Mouse (Mus musculus): ENCODE results near the gene Vwf. TPM values are rescaled to one million over a fixed set of nuclear protein-coding genes. Genes with fewer than 3 reads are reported as not detected.

The Vwf gene
- polyA plus RNA-seq, 1 experiment = 1.2 TPM

DNA sequence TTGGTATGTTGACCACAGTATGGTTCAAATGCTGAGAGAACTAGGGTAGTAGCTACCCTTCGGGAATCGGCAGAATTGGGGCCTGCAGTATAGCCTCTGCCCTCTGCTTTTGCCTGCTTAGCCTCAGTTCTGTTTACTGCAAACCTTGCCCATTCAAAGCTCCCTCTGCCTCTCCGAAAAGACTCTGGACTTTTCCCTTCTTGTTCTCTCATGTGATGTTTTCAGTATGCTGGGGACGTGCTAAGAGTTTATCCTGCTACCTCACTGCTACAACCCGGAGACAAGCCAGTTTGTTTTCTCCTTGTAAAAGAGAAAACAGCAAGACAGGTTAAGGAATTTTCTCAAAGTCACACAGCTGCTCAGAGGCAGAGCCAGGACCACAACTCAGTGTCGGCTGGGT, 46.0 kb downstream of the Vwf start:
- no peaks in the 10 kb centered on the region for H3K79me2 ChIP-seq (ENCODE audit: control insufficient read depth, insufficient read depth)
- no peak for TF ChIP-seq POLR2AphosphoS2 (IDR thresholded peaks at IDR 0.05; ENCODE audit: insufficient read length, low read depth)
- TF ChIP-seq TCF12 (IDR thresholded peaks at IDR 0.05; ENCODE audit: insufficient read depth, poor library complexity, severe bottlenecking) = no peak
- no peak for TF ChIP-seq TCF3 (IDR thresholded peaks at IDR 0.05; ENCODE audit: insufficient read length, low read depth)
- no peak for TF ChIP-seq POLR2A (IDR thresholded peaks at IDR 0.05; ENCODE audit: insufficient read length, low read depth)
- TF ChIP-seq MYOG (IDR thresholded peaks at IDR 0.05; ENCODE audit: control insufficient read depth in 1 of 3, insufficient read depth in 1 of 3, insufficient read length in 2 of 3, low read depth in 2 of 3) = no peak
- no peak for TF ChIP-seq E2F4 (IDR thresholded peaks at IDR 0.05; ENCODE audit: insufficient read depth)
- TF ChIP-seq MAX (IDR thresholded peaks at IDR 0.05; ENCODE audit: low read depth) = no peak
- no peak for TF ChIP-seq REST (IDR thresholded peaks at IDR 0.05; ENCODE audit: insufficient read depth, insufficient read length)
- TF ChIP-seq SRF (IDR thresholded peaks at IDR 0.05; ENCODE audit: control insufficient read depth, insufficient read length, low read depth) = no peak
- TF ChIP-seq MYOD1 (IDR thresholded peaks at IDR 0.05; ENCODE audit: control insufficient read depth in 1 of 3, insufficient read length in 2 of 3, low read depth in 2 of 3) = no peak
- no peak for TF ChIP-seq USF1 (IDR thresholded peaks at IDR 0.05; ENCODE audit: low read depth)
- TF ChIP-seq CEBPB (IDR thresholded peaks at IDR 0.05; ENCODE audit: insufficient read depth, poor library complexity, severe bottlenecking) = no peak
- H3K36me3 ChIP-seq (ENCODE audit: control insufficient read depth, insufficient read depth) = no peaks in the 10 kb centered on the region
- H3K4me3 ChIP-seq = no peak overlapping the region
- H3K27me3 ChIP-seq (ENCODE audit: control insufficient read depth, insufficient read depth, insufficient read length) = peaks cover 8% of the 10 kb centered on the region
- H3ac ChIP-seq (ENCODE audit: control insufficient read depth, insufficient read length) = no peak overlapping the region
- peak overlapping the region; percentile 7 for H3K4me2 ChIP-seq (ENCODE audit: low read depth)

DNA sequence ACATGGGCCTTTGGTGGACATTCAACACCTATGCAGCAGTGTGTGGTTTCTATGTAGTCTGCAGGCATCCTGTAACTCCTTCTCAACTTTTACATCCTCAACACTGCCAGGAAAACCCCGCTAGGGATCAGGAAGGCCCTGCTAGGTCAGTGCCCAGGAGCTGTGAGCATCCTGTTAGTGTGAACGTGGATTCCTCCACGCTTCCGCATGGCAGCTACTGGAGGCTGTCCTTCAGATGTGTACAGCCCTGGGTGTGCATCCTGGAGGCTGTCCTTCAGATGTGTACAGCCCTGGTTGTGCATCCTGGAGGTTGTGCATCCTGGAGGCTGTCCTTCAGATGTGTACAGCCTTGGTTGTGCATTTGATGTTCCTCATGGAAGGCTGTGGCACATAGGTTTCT, 47.7 kb downstream of the Vwf start:
- no peak for TF ChIP-seq TCF3 (IDR thresholded peaks at IDR 0.05; ENCODE audit: insufficient read length, low read depth)
- no peak for TF ChIP-seq USF1 (IDR thresholded peaks at IDR 0.05; ENCODE audit: low read depth)
- no peak for TF ChIP-seq MAX (IDR thresholded peaks at IDR 0.05; ENCODE audit: low read depth)
- no peak for TF ChIP-seq POLR2AphosphoS2 (IDR thresholded peaks at IDR 0.05; ENCODE audit: insufficient read length, low read depth)
- no peak for TF ChIP-seq CEBPB (IDR thresholded peaks at IDR 0.05; ENCODE audit: insufficient read depth, poor library complexity, severe bottlenecking)
- TF ChIP-seq SRF (IDR thresholded peaks at IDR 0.05; ENCODE audit: control insufficient read depth, insufficient read length, low read depth) = no peak
- TF ChIP-seq MYOD1 (IDR thresholded peaks at IDR 0.05; ENCODE audit: control insufficient read depth in 1 of 3, insufficient read length in 2 of 3, low read depth in 2 of 3) = no peak
- no peak for TF ChIP-seq E2F4 (IDR thresholded peaks at IDR 0.05; ENCODE audit: insufficient read depth)
- no peak for TF ChIP-seq TCF12 (IDR thresholded peaks at IDR 0.05; ENCODE audit: insufficient read depth, poor library complexity, severe bottlenecking)
- TF ChIP-seq MYOG (IDR thresholded peaks at IDR 0.05; ENCODE audit: control insufficient read depth in 1 of 3, insufficient read depth in 1 of 3, insufficient read length in 2 of 3, low read depth in 2 of 3) = no peak
- no peak for TF ChIP-seq REST (IDR thresholded peaks at IDR 0.05; ENCODE audit: insufficient read depth, insufficient read length)
- no peak for TF ChIP-seq POLR2A (IDR thresholded peaks at IDR 0.05; ENCODE audit: insufficient read length, low read depth)
- no peak overlapping the region for H3K4me3 ChIP-seq
- H3K27me3 ChIP-seq (ENCODE audit: control insufficient read depth, insufficient read depth, insufficient read length) = peaks cover 8% of the 10 kb centered on the region

GRCm38 (mm10) chr6:125594825-125595224, 48.3 kb downstream of the Vwf start:
- Histone ChIP-seq H3K4me3 (no peak overlapping the region), H3K27me3 (ENCODE audit: control insufficient read depth, insufficient read depth, insufficient read length) (peaks cover 8% of the 10 kb centered on the region), H3K36me3 (ENCODE audit: control insufficient read depth, insufficient read depth) (no peaks in the 10 kb centered on the region), H3ac (ENCODE audit: control insufficient read depth, insufficient read length) (no peak overlapping the region), H3K79me2 (ENCODE audit: control insufficient read depth, insufficient read depth) (no peaks in the 10 kb centered on the region), H3K4me2 (ENCODE audit: low read depth) (no peak overlapping the region)
- no peak for TF ChIP-seq MAX (IDR thresholded peaks at IDR 0.05; ENCODE audit: low read depth)
- no peak for TF ChIP-seq SRF (IDR thresholded peaks at IDR 0.05; ENCODE audit: control insufficient read depth, insufficient read length, low read depth)
- no peak for TF ChIP-seq TCF12 (IDR thresholded peaks at IDR 0.05; ENCODE audit: insufficient read depth, poor library complexity, severe bottlenecking)

More for the DNA sequence above, 47.7 kb downstream of the Vwf start:
- H3K36me3 ChIP-seq (ENCODE audit: control insufficient read depth, insufficient read depth) = no peaks in the 10 kb centered on the region
- H3K79me2 ChIP-seq (ENCODE audit: control insufficient read depth, insufficient read depth) = no peaks in the 10 kb centered on the region
- H3K4me2 ChIP-seq (ENCODE audit: low read depth) = no peak overlapping the region
- no peak overlapping the region for H3ac ChIP-seq (ENCODE audit: control insufficient read depth, insufficient read length)

DNA sequence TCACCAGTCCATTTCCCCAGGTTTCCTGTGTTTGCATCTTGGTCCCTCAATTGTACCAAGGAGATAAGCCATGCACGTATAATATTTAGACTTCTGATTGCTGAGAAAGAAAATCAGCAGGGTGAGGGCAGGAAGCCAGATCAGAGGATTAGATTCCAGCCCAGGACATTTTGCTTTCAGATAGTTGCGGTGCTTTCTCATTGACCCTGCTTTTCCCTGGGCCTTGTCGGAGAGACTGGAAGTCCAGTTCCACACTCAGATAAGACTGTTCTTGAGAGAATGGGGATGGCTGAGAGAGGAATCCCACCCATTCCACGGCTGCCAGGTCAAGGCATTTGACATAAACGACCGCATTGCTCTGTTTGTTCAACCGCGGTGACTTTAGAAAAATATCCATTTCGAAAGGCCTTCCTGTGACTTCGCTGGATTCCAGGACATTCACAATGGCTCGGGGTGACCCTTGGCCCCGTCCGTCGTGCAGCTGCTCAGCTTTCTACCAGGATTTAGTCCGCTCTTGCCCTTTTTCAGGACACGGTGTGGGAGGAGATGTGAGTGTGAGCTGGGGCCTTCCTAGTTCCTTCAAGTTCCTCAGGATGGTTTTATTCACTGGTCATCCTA, 50.2 kb downstream of the Vwf start:
- Histone ChIP-seq H3K4me3 (no peak overlapping the region), H3K4me2 (ENCODE audit: low read depth) (no peak overlapping the region), H3ac (ENCODE audit: control insufficient read depth, insufficient read length) (no peak overlapping the region), H3K36me3 (ENCODE audit: control insufficient read depth, insufficient read depth) (no peaks in the 10 kb centered on the region), H3K79me2 (ENCODE audit: control insufficient read depth, insufficient read depth) (no peaks in the 10 kb centered on the region), H3K27me3 (ENCODE audit: control insufficient read depth, insufficient read depth, insufficient read length) (no peaks in the 10 kb centered on the region)
- no peak for TF ChIP-seq MYOG (IDR thresholded peaks at IDR 0.05; ENCODE audit: control insufficient read depth in 1 of 3, insufficient read depth in 1 of 3, insufficient read length in 2 of 3, low read depth in 2 of 3)
- no peak for TF ChIP-seq CEBPB (IDR thresholded peaks at IDR 0.05; ENCODE audit: insufficient read depth, poor library complexity, severe bottlenecking)
- no peak for TF ChIP-seq REST (IDR thresholded peaks at IDR 0.05; ENCODE audit: insufficient read depth, insufficient read length)

GRCm38 (mm10) chr6:125597716-125598115, 51.1 kb downstream of the Vwf start:
- H3ac ChIP-seq (ENCODE audit: control insufficient read depth, insufficient read length) = no peak overlapping the region
- no peak overlapping the region for H3K4me2 ChIP-seq (ENCODE audit: low read depth)
- H3K27me3 ChIP-seq (ENCODE audit: control insufficient read depth, insufficient read depth, insufficient read length) = no peaks in the 10 kb centered on the region
- TF ChIP-seq MYOG (IDR thresholded peaks at IDR 0.05; ENCODE audit: control insufficient read depth in 1 of 3, insufficient read depth in 1 of 3, insufficient read length in 2 of 3, low read depth in 2 of 3) = no peak
- TF ChIP-seq REST (IDR thresholded peaks at IDR 0.05; ENCODE audit: insufficient read depth, insufficient read length) = no peak
- TF ChIP-seq POLR2A (IDR thresholded peaks at IDR 0.05; ENCODE audit: insufficient read length, low read depth) = no peak
- TF ChIP-seq POLR2AphosphoS2 (IDR thresholded peaks at IDR 0.05; ENCODE audit: insufficient read length, low read depth) = no peak
- no peak for TF ChIP-seq USF1 (IDR thresholded peaks at IDR 0.05; ENCODE audit: low read depth)
- H3K4me3 ChIP-seq = no peak overlapping the region
- no peaks in the 10 kb centered on the region for H3K36me3 ChIP-seq (ENCODE audit: control insufficient read depth, insufficient read depth)
- H3K79me2 ChIP-seq (ENCODE audit: control insufficient read depth, insufficient read depth) = no peaks in the 10 kb centered on the region

All from myocyte (in vitro differentiated cells).